Mouse (Mus musculus): Measurements from ENCODE around the gene Wdfy3.
A peak's percentile ranks its signal among the peaks of the same experiment; 100 is the strongest.

Gene Wdfy3

GRCm38 (mm10) chr5:102055130-102055641, 14.5 kb downstream of the Wdfy3 start:
- peak in 1 of 2 experiments; percentile 22 for DNase-seq (ENCODE audit: low spot score in 2 of 2)

DNA sequence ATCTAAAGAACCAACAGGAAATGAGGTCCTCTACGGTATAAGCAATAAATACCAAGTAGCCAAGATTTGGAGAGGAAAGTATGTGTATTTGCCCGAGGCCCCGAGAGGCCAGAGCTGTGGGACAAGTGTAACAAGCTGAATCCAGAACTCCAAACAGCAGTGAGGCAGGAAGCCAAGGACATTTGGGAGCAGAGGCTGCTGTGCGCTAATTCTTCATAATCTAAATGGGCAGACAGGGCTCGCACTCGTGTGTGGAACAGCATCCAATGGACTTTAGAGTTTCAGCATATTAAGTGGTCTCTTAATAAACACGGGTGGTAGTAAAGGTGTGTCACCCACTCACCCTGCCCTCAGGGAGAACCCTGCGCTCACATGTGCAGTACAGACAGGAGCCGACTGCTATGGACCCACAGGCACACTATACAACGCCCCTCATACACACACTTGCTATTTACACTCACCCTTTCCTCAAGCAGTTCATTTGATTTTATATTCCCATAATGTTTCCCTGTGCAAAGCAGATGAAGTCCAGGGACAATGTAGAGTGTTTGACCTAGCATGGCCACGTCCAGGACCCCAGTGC, 15.1 kb downstream of the Wdfy3 start:
- peak; percentile 36 to 39 for DNase-seq (ENCODE audit: low spot score in 2 of 2)

DNA sequence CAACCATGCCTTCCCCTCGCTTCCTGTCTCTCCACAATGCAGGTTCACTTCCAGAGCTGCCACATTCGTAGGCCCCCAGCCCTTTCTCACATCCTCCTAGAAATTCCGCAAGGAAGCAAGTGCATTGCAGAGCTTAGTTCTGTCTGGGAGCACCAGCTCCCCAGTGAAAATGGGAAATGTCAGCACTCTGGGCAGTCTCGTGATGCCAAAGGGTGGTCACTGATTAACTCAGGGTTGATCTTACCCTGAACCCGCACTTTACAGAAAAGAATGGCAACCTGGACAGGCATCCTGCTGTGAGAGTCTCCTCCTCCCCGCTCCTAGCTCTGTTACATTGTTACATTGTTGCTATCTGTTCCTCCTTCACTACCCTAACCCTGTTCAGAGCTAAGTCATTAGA, 16.8 kb downstream of the Wdfy3 start:
- no peak for DNase-seq (ENCODE audit: low spot score in 2 of 2)

- no peak for DNase-seq (ENCODE audit: low spot score in 2 of 2)
Observed at GRCm38 (mm10) chr5:102052465-102052864, 17.3 kb downstream of the Wdfy3 start.

DNA sequence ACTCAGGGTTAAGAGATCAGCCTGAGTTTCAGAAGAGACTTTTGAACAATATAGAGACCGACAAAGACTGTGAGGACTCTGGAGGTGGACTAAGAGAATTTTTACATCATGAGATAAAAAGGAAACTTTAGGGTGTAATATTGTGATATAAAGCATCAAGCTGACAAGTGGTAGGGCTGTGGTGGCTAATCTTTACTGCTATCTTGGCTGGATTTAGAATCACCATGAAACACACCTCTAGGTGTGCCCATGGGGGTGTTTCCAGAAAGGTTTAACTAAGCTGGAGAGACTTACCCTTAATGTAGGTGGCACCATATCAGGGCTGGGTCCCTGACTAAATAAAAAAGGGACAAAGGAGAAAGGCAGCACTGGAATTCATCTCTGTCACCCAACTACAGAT, 19.0 kb downstream of the Wdfy3 start:
- no peak for DNase-seq (ENCODE audit: low spot score in 2 of 2)

GRCm38 (mm10) chr5:102048416-102048815, 21.3 kb downstream of the Wdfy3 start:
- DNase-seq (ENCODE audit: low spot score in 2 of 2): no peak

GRCm38 (mm10) chr5:102046617-102047116, 23.1 kb downstream of the Wdfy3 start:
- no peak for DNase-seq (ENCODE audit: low spot score in 2 of 2)

- no peak for DNase-seq (ENCODE audit: low spot score in 2 of 2)
Observed at GRCm38 (mm10) chr5:102045636-102046616, 23.8 kb downstream of the Wdfy3 start.

- no peak for DNase-seq (ENCODE audit: low spot score in 2 of 2)
Observed at GRCm38 (mm10) chr5:102045177-102045576, 24.5 kb downstream of the Wdfy3 start.

GRCm38 (mm10) chr5:102033281-102033680, 36.4 kb downstream of the Wdfy3 start:
- DNase-seq (ENCODE audit: low spot score in 2 of 2): no peak

DNA sequence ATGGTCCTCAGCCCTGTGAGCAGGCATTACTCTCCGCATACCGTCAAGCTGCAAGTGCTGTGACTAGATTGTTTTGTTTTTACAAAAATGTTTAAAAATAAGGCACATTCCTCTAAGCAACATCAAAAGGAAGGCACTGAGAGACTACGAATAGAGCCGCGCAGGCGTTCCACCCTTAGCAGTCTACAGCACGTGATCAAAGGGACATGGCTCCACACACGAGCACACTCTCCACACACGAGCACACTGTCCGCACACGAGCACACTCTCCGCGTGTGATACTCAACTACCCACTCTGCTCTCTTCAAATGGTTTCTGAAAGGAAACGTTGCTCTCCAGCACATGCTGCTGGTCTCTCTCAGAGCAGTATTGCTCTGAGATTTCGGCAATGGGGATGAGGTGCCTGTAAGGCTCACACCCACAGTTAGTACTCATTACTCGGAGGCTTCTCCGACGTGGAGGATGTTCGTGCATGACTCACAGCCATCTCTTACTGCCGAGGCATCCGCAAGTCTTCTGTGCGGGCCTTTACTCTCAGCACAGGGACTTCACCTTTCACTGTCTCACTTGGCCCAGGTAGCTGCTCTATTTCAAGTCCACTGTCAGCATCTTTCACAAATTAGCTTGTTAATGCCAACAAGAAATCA, 37.0 kb downstream of the Wdfy3 start:
- no peak for DNase-seq (ENCODE audit: low spot score in 2 of 2)

GRCm38 (mm10) chr5:102032191-102032590, 37.5 kb downstream of the Wdfy3 start:
- no peak for DNase-seq (ENCODE audit: low spot score in 2 of 2)

GRCm38 (mm10) chr5:102023376-102023775, 46.3 kb downstream of the Wdfy3 start:
- DNase-seq (ENCODE audit: low spot score in 2 of 2): no peak

DNA sequence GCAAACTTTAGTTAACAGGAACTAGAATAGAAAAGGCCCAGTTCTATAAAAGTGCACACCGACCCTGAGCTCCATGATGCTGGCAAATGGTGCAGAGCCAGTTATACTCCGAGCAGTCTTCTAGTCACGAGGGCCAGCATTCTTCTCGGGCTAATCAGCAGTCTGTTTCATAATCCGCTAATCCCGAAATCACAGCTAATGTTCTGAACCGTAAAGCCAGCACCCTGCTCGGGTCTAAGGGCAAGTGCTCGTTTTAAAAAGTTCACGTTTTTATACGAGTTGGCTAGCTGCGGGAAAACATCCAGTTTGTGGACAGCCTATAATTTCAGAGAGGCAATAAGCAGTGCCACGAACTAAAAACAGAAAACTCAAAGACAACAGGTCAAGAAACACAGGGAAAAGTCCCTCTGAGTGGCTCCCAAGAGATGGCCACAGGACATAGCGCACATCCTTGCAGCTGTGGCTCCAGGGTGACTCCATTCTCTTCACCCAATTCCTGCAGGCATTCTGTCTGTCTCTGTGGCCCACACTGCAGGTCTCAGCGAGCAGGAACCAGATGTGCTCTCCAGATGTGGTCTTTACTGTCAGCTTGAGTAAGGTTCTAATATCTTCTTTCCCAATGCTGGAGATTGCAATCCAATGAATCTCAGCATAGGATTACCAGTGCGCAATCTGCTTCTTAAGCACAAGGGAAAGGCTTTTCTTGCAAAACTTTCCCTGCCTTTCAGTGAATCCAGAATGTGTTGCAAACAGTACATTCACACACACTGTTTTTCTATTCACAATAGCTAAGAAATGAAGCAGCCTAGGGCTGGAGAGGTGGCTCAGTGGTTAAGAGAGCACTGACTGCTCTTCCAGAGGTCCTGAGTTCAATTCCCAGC, 47.5 kb downstream of the Wdfy3 start:
- peak in 1 of 2 experiments; percentile 21 for DNase-seq (ENCODE audit: low spot score in 2 of 2)

- DNase-seq (ENCODE audit: low spot score in 2 of 2): no peak
Observed at GRCm38 (mm10) chr5:102014235-102014634, 55.5 kb downstream of the Wdfy3 start.

DNA sequence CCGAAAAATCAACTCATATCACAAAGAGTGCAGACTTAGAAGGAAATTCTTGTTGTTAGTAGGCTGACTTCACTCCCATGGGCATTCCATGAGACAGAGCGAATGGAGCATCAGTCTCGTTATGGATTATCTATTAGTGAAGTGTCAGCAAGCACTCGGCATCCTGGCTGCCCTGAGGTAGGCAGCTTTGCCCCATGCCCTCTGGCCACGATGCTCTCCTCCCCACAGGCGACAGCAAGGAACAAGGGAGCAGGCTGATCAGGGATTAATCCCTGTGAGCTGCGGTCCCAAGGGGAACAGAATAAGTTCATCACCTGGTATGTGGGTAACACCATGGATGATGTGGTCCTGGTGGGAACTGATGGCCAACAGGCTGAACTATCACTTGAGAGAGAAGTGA, 55.9 kb downstream of the Wdfy3 start:
- no peak for DNase-seq (ENCODE audit: low spot score in 2 of 2)

DNA sequence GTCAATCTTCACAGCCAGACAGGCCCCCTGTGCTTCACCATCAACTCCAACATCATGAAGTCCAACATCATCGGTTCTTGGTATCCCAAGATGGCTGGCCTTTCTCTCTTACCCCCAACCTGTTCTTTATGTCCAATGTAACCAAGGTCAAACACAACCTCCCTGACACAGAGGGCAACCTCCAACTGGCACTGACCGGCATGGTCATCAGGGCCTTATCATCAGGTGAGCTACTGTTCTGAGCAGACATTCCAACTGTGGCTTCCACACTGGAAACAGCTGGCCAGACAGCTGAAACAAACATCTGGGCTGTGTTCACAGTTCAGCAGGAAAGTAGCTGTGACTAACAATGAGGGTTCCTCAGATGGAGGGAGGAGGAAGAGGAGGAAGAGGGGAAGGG, 58.8 kb downstream of the Wdfy3 start:
- no peak for DNase-seq (ENCODE audit: low spot score in 2 of 2)

GRCm38 (mm10) chr5:102009606-102010005, 60.1 kb downstream of the Wdfy3 start:
- no peak for DNase-seq (ENCODE audit: low spot score in 2 of 2)

GRCm38 (mm10) chr5:102008712-102009111, 61.0 kb downstream of the Wdfy3 start:
- no peak for DNase-seq (ENCODE audit: low spot score in 2 of 2)

DNA sequence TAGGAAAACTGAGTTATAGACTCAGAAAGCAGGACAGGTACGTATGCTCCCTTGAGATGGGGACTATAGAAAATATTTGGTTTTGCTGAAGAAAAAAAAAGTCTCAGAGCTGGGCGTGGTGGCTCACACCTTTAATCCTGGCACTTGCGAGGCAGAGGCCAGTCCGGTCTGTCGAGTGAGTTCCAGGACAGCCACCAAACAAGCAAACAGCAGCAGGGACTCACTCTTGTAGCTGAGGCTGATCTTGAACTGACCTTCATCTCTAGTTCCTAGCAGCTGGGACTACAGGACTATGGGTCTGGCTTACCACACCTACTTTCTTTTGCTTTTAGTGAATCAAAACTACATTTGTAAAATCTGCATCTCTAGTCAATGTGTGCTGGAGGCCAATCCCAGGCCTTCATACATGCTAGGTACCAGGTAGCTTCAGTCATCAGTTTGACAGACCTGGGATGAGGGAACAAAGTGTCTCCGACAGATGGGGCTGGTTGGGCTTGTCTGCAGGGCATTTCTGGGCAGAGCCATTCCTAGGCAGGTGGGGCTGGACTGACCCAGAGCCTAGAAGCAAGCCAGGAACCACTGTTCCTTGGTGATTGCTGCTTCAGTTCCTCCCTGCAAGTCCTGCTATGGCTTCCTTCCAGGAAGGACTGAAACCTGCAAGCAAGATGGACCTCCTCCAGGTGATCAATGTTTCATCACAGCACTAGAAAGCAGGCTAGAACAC, 63.3 kb downstream of the Wdfy3 start:
- no peak for DNase-seq (ENCODE audit: low spot score in 2 of 2)
